Mouse (Mus musculus) small intestine, adult 2 months (tissue): ENCODE measurements around the gene Atp11c.

ENCODE experiments used
- CTCF ChIP-seq: fragments of 200-500 bp; IDR thresholded peaks from 2 replicates; pipeline ENCODE4 v1.5.1; 2012; ENCODE audit warnings: low read depth, mild to moderate bottlenecking, control low read depth, inconsistent platforms, low read length, moderate library complexity, mixed read lengths; ENCODE audit not compliant: insufficient replicate concordance, insufficient read length; ENCODE audit errors: extremely low read depth
- POLR2A ChIP-seq: fragments of 200-500 bp; IDR thresholded peaks from 2 replicates; pipeline ENCODE4 v1.6.1; 2012; ENCODE audit warnings: low read depth, mild to moderate bottlenecking, control low read depth, inconsistent platforms, low read length, moderate library complexity

- TF ChIP-seq CTCF (no peak), POLR2A (no peak)
Observed at GRCm38 (mm10) chrX:60569047-60569446, 23.5 kb downstream of the Atp11c start.
